Mouse (Mus musculus): ENCODE results near the gene Rcor2. TPM values are rescaled to one million over a fixed set of nuclear protein-coding genes. Genes with fewer than 3 reads are reported as not detected.

Gene Rcor2
- 8.9 and 11.1 TPM in 2 replicates for polyA plus RNA-seq (2014; fragmentation: Nextera tagmentation; extraction: Ambion mirVana)

- peak; percentile 30 for ATAC-seq (replicated peaks; ENCODE audit: low FRiP score, low TSS enrichment, low read depth)
- peaks cover 49% of the 10 kb centered on the region for H3K4me1 ChIP-seq (replicated peaks; ENCODE audit: control insufficient read depth, insufficient read depth, low read length)
- H3K9me3 ChIP-seq (ENCODE audit: control insufficient read depth, low read length), result no peaks in the 10 kb centered on the region
- H3K27me3 ChIP-seq (replicated peaks; ENCODE audit: control insufficient read depth, insufficient read depth, low read length), result no peaks in the 10 kb centered on the region
- 4% methylated on average over 28 of the region's 28 CpGs for WGBS
- DNase-seq (ENCODE audit: low spot score), result peak; percentile 82
- H3K9ac ChIP-seq (ENCODE audit: low read length), result peak within 1 kb of the TSS; percentile 84
- peak within 1 kb of the TSS; percentile 82 for H3K4me3 ChIP-seq (ENCODE audit: low read depth, low read length)
- H3K27ac ChIP-seq (ENCODE audit: low read depth), result peak within 1 kb of the TSS; percentile 86
- peak within 1 kb of the TSS; percentile 85 for H3K4me2 ChIP-seq (ENCODE audit: low read length)
- peaks cover 13% of the 10 kb centered on the region for H3K36me3 ChIP-seq (ENCODE audit: control insufficient read depth, insufficient read depth, low read length)
These were observed at the start of gene Rcor2 for GRCm38 (mm10) chr19:7267091-7267741. TSS of gene Rcor2 (plus strand) at chr19:7267325.

GRCm38 (mm10) chr19:7217926-7218267, 49.2 kb upstream of the Rcor2 start:
- H3K27me3 ChIP-seq (replicated peaks; ENCODE audit: control insufficient read depth, insufficient read depth, low read length), result no peaks in the 10 kb centered on the region
- H3K4me2 ChIP-seq (ENCODE audit: low read length), result peak overlapping the region; percentile 57
- no peak overlapping the region; the same call in 1 of the 2 replicates for H3K27ac ChIP-seq (ENCODE audit: low read depth)
- peaks cover 32% of the 10 kb centered on the region for H3K36me3 ChIP-seq (ENCODE audit: control insufficient read depth, insufficient read depth, low read length)
- peaks cover 21% of the 10 kb centered on the region for H3K4me1 ChIP-seq (replicated peaks; ENCODE audit: control insufficient read depth, insufficient read depth, low read length)
- WGBS, result 10% methylated on average over 6 of the region's 6 CpGs
- ATAC-seq (replicated peaks; ENCODE audit: low FRiP score, low TSS enrichment, low read depth) (no peak; the same call in 1 of the 2 replicates), DNase-seq (ENCODE audit: low spot score) (no peak)
- H3K9me3 ChIP-seq (ENCODE audit: control insufficient read depth, low read length), result no peaks in the 10 kb centered on the region
- H3K9ac ChIP-seq (ENCODE audit: low read length), result 0 out of 2 replicates have a peak overlapping the region, but pooled peaks have one; percentile 34
- H3K4me3 ChIP-seq (ENCODE audit: low read depth, low read length), result peak overlapping the region; percentile 89

DNA sequence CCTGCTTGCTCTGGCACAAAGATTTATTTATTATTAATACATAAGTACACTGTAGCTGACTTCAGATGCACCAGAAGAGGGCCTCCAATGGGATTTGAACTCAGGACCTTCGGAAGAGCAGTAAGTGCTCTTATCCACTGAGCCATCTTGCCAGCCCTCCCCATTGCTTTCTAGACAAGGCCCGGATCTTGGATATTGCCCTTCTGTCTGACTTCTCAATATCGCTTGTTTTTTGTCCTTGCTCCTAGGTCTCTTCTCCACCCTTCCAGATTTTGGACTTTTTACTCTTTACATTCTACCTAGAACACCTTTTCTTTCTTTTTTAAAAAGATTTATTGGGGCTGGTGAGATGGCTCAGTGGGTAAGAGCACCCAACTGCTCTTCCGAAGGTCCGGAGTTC, 48.4 kb upstream of the Rcor2 start:
- Histone ChIP-seq H3K9me3 (ENCODE audit: control insufficient read depth, low read length) (no peaks in the 10 kb centered on the region), H3K4me1 (replicated peaks; ENCODE audit: control insufficient read depth, insufficient read depth, low read length) (peaks cover 21% of the 10 kb centered on the region), H3K27me3 (replicated peaks; ENCODE audit: control insufficient read depth, insufficient read depth, low read length) (no peaks in the 10 kb centered on the region), H3K36me3 (ENCODE audit: control insufficient read depth, insufficient read depth, low read length) (peaks cover 27% of the 10 kb centered on the region), H3K27ac (ENCODE audit: low read depth) (no peak overlapping the region), H3K4me3 (ENCODE audit: low read depth, low read length) (no peak overlapping the region), H3K4me2 (ENCODE audit: low read length) (no peak overlapping the region), H3K9ac (ENCODE audit: low read length) (no peak overlapping the region)
- WGBS, result 95% methylated on average over 5 of the region's 5 CpGs
- DNase-seq (ENCODE audit: low spot score) (no peak), ATAC-seq (replicated peaks; ENCODE audit: low FRiP score, low TSS enrichment, low read depth) (no peak)

DNA sequence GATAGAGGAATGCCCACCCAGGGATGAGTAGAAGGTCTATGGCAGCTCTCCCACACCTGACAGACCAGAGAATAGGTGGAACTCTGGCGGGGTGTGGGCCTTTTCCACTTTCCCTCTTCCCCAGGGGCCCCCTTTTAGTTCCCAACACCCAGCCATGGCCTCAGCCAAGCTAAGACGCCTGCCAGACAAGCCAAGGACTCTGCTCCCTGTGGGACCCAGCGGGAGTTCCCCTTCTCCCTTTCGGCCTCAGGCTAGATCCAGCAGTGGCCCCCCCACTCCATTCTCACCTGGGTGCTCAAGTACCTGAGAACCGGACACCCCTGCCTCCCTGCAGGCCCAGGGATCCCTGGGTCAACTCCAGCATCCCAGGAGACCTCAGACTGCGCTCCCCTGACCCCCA, 44.9 kb upstream of the Rcor2 start:
- peaks cover 20% of the 10 kb centered on the region for H3K36me3 ChIP-seq (ENCODE audit: control insufficient read depth, insufficient read depth, low read length)
- H3K27ac ChIP-seq (ENCODE audit: low read depth), result no peak overlapping the region
- H3K9me3 ChIP-seq (ENCODE audit: control insufficient read depth, low read length), result no peaks in the 10 kb centered on the region
- WGBS, result 87% methylated on average over 6 of the region's 6 CpGs
- no peak overlapping the region for H3K4me2 ChIP-seq (ENCODE audit: low read length)
- H3K4me3 ChIP-seq (ENCODE audit: low read depth, low read length), result no peak overlapping the region
- no peak overlapping the region for H3K9ac ChIP-seq (ENCODE audit: low read length)
- DNase-seq (ENCODE audit: low spot score), result no peak
- H3K27me3 ChIP-seq (replicated peaks; ENCODE audit: control insufficient read depth, insufficient read depth, low read length), result no peaks in the 10 kb centered on the region
- no peak for ATAC-seq (replicated peaks; ENCODE audit: low FRiP score, low TSS enrichment, low read depth)
- peaks cover 6% of the 10 kb centered on the region; the same call in 1 of the 2 replicates for H3K4me1 ChIP-seq (replicated peaks; ENCODE audit: control insufficient read depth, insufficient read depth, low read length)

GRCm38 (mm10) chr19:7223488-7223887, 43.6 kb upstream of the Rcor2 start:
- ATAC-seq (replicated peaks; ENCODE audit: low FRiP score, low TSS enrichment, low read depth) (no peak), DNase-seq (ENCODE audit: low spot score) (no peak)
- no peak overlapping the region for H3K4me3 ChIP-seq (ENCODE audit: low read depth, low read length)
- H3K27ac ChIP-seq (ENCODE audit: low read depth), result no peak overlapping the region
- H3K9ac ChIP-seq (ENCODE audit: low read length), result no peak overlapping the region
- H3K36me3 ChIP-seq (ENCODE audit: control insufficient read depth, insufficient read depth, low read length), result peaks cover 33% of the 10 kb centered on the region
- no peaks in the 10 kb centered on the region for H3K9me3 ChIP-seq (ENCODE audit: control insufficient read depth, low read length)
- H3K4me1 ChIP-seq (replicated peaks; ENCODE audit: control insufficient read depth, insufficient read depth, low read length), result no peaks in the 10 kb centered on the region
- H3K27me3 ChIP-seq (replicated peaks; ENCODE audit: control insufficient read depth, insufficient read depth, low read length), result no peaks in the 10 kb centered on the region
- H3K4me2 ChIP-seq (ENCODE audit: low read length), result no peak overlapping the region

- peaks cover 39% of the 10 kb centered on the region for H3K36me3 ChIP-seq (ENCODE audit: control insufficient read depth, insufficient read depth, low read length)
- 89% methylated on average over 3 of the region's 3 CpGs for WGBS
- H3K9me3 ChIP-seq (ENCODE audit: control insufficient read depth, low read length), result no peaks in the 10 kb centered on the region
- no peak for DNase-seq (ENCODE audit: low spot score)
- no peak overlapping the region for H3K9ac ChIP-seq (ENCODE audit: low read length)
- H3K4me3 ChIP-seq (ENCODE audit: low read depth, low read length), result no peak overlapping the region
- no peak overlapping the region for H3K4me2 ChIP-seq (ENCODE audit: low read length)
- H3K4me1 ChIP-seq (replicated peaks; ENCODE audit: control insufficient read depth, insufficient read depth, low read length), result no peaks in the 10 kb centered on the region
- H3K27ac ChIP-seq (ENCODE audit: low read depth), result no peak overlapping the region
- ATAC-seq (replicated peaks; ENCODE audit: low FRiP score, low TSS enrichment, low read depth), result no peak
- no peaks in the 10 kb centered on the region for H3K27me3 ChIP-seq (replicated peaks; ENCODE audit: control insufficient read depth, insufficient read depth, low read length)
These were observed 42.9 kb upstream of the Rcor2 start for GRCm38 (mm10) chr19:7224253-7224652.

GRCm38 (mm10) chr19:7225096-7225690, 41.9 kb upstream of the Rcor2 start:
- WGBS, result 79% methylated on average over 9 of the region's 9 CpGs

GRCm38 (mm10) chr19:7226511-7226914, 40.6 kb upstream of the Rcor2 start:
- Histone ChIP-seq H3K27me3 (replicated peaks; ENCODE audit: control insufficient read depth, insufficient read depth, low read length) (no peaks in the 10 kb centered on the region), H3K36me3 (ENCODE audit: control insufficient read depth, insufficient read depth, low read length) (peaks cover 60% of the 10 kb centered on the region), H3K4me2 (ENCODE audit: low read length) (no peak overlapping the region), H3K27ac (ENCODE audit: low read depth) (peak overlapping the region; percentile 11; the same call in 1 of the 2 replicates), H3K9me3 (ENCODE audit: control insufficient read depth, low read length) (no peaks in the 10 kb centered on the region), H3K4me3 (ENCODE audit: low read depth, low read length) (no peak overlapping the region), H3K4me1 (replicated peaks; ENCODE audit: control insufficient read depth, insufficient read depth, low read length) (no peaks in the 10 kb centered on the region), H3K9ac (ENCODE audit: low read length) (no peak overlapping the region)
- WGBS, result 77% methylated on average over 6 of the region's 6 CpGs
- no peak for DNase-seq (ENCODE audit: low spot score)
- ATAC-seq (replicated peaks; ENCODE audit: low FRiP score, low TSS enrichment, low read depth), result no peak

More at GRCm38 (mm10) chr19:7225096-7225690, 41.9 kb upstream of the Rcor2 start:
- no peak for ATAC-seq (replicated peaks; ENCODE audit: low FRiP score, low TSS enrichment, low read depth)
- no peaks in the 10 kb centered on the region for H3K27me3 ChIP-seq (replicated peaks; ENCODE audit: control insufficient read depth, insufficient read depth, low read length)
- no peak overlapping the region for H3K9ac ChIP-seq (ENCODE audit: low read length)
- H3K4me2 ChIP-seq (ENCODE audit: low read length), result no peak overlapping the region
- H3K4me3 ChIP-seq (ENCODE audit: low read depth, low read length), result no peak overlapping the region
- no peaks in the 10 kb centered on the region for H3K9me3 ChIP-seq (ENCODE audit: control insufficient read depth, low read length)
- no peak for DNase-seq (ENCODE audit: low spot score)
- no peak overlapping the region for H3K27ac ChIP-seq (ENCODE audit: low read depth)
- H3K4me1 ChIP-seq (replicated peaks; ENCODE audit: control insufficient read depth, insufficient read depth, low read length), result no peaks in the 10 kb centered on the region
- peaks cover 48% of the 10 kb centered on the region for H3K36me3 ChIP-seq (ENCODE audit: control insufficient read depth, insufficient read depth, low read length)
